Mouse (Mus musculus) kidney, embryonic 14.5 days (tissue): ENCODE results near the gene Prickle3. TPM values are rescaled to one million over a fixed set of nuclear protein-coding genes. Genes with fewer than 3 reads are reported as not detected.

ENCODE experiments used
- ATAC-seq: fragments of 200-750 bp; cut with Nextera tagmentation; 2 replicates; pipeline ENCODE4 v1.8.0; 2017; ENCODE audit warnings: moderate number of reproducible peaks, mild to moderate bottlenecking, moderate TSS enrichment, moderate library complexity; ENCODE audit not compliant: low FRiP score, low TSS enrichment
- H3K27ac ChIP-seq: fragments of 300-500 bp; sonication (generic); 2 replicates; pipeline ENCODE4 v1.5.1; 2014; ENCODE audit warnings: low read depth, mild to moderate bottlenecking, low read length, moderate library complexity, mixed read lengths
- H3K27me3 ChIP-seq: fragments of 300-500 bp; sonication (generic); 2 replicates; pipeline ENCODE4 v1.6.1; 2014; ENCODE audit warnings: mild to moderate bottlenecking, low read length; ENCODE audit not compliant: control insufficient read depth, insufficient read depth
- H3K36me3 ChIP-seq: fragments of 300-500 bp; sonication (generic); 2 replicates; pipeline ENCODE4 v1.6.1; 2014; ENCODE audit warnings: low read length, mixed read lengths; ENCODE audit not compliant: control insufficient read depth, insufficient read depth
- H3K4me1 ChIP-seq: fragments of 300-500 bp; sonication (generic); 2 replicates; pipeline ENCODE4 v1.6.1; 2014; ENCODE audit warnings: low read length, mixed read lengths; ENCODE audit not compliant: control insufficient read depth, insufficient read depth
- H3K4me2 ChIP-seq: fragments of 300-500 bp; sonication (generic); replicated peaks from 2 replicates; pipeline ENCODE4 v1.6.1; 2014; ENCODE audit warnings: low read depth, mild to moderate bottlenecking, low read length
- H3K4me3 ChIP-seq: fragments of 300-500 bp; sonication (generic); 2 replicates; pipeline ENCODE4 v1.5.1; 2014; ENCODE audit warnings: mild to moderate bottlenecking, low read length
- H3K9ac ChIP-seq: fragments of 300-500 bp; sonication (generic); 2 replicates; pipeline ENCODE4 v1.6.1; 2014; ENCODE audit warnings: low read depth, mild to moderate bottlenecking, low read length, moderate library complexity
- H3K9me3 ChIP-seq: fragments of 300-500 bp; sonication (generic); 2 replicates; pipeline ENCODE4 v1.6.1; 2016; ENCODE audit warnings: low read length; ENCODE audit not compliant: control insufficient read depth
- WGBS: fragments of 180-500 bp; shearing (Covaris S2); extraction: QIAGEN DNeasy Blood & Tissue Kit; methylation state at CpG from one replicate; pipeline ENCODE4 v1.1.7; 2014; 5-methylcytosine and 5-hydroxymethylcytosine counted together
- polyA plus RNA-seq: library from polyadenylated mRNA; unstranded; fragments of >200 nt; fragmentation: Nextera tagmentation; extraction: Ambion mirVana; gene quantifications from 2 replicates; pipeline ENCODE4 v1.2.1, GENCODE M21; 2014

The Prickle3 gene
- polyA plus RNA-seq, 1 experiment from 2014 or later, result 9.7 TPM

DNA sequence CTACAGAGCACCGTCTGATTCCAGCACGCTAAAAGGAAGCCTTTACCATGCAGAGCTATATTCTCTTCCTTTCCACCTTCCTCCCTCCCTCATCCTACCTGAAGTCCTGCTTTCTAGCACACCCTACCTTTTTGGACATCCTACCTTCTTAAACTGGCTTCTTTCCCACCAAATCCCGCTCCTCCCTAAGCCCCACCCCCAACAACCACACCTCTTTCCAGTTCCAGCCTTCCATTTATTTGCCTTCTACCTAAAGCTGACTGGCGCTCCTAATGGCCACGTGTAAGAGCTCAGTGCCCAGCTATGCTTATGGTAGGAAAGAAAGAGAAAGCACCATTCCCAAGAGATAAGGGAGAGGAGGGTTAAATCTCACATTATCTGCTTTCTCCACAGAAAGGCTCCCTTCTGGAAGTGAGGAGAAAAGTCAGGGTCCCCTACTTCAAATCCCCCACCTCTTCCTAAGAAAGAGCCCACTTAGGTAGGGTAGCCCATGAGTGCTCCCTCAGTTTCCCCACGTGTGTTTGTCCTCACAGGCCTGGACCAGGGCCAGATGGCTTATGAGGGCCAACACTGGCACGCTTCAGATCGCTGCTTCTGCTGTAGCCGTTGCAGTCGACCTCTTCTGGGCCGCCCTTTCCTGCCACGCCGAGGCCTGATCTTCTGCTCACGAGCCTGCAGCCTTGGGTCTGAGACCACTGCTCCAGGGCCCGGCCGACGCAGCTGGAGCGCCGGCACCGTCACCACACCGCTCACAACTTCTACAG lies 8.9 kb downstream of the Prickle3 start:
- ATAC-seq, result no peak
- no peaks in the 10 kb centered on the region for H3K9me3 ChIP-seq
- no peaks in the 10 kb centered on the region for H3K4me1 ChIP-seq
- no peak overlapping the region for H3K4me2 ChIP-seq
- no peak overlapping the region for H3K27ac ChIP-seq
- H3K4me3 ChIP-seq, result no peak overlapping the region
- H3K27me3 ChIP-seq, result no peaks in the 10 kb centered on the region
- 74% methylated on average over 21 of the region's 21 CpGs for WGBS
- H3K36me3 ChIP-seq, result peaks cover 13% of the 10 kb centered on the region; the same call in 1 of the 2 replicates
- no peak overlapping the region for H3K9ac ChIP-seq

DNA sequence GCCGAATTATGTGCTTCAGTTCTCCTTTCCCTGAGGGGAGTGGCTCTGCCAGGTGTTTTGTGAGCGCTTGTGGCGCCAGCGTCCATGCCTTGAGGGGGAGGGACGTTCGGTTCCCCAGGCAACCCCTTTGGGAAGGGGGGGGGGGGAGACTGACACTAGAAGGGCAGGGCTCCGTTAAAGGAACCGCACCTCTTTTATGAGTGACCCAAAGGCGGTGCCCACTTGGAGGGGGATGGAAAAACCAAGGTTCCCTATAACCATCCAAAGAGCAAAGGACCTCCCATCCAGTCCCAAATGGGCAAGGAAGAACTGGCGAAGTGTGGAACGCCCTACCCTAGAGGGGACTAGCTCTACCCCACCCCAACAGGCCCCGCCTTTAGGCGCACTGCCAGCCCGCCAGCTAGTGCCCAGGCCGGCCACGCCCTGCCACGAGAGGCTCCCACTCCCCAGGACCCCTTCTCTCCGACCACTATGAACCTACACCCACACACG lies 13.4 kb downstream of the Prickle3 start:
- H3K4me2 ChIP-seq, result peak overlapping the region; percentile 42
- H3K9me3 ChIP-seq, result no peaks in the 10 kb centered on the region
- H3K4me1 ChIP-seq, result 0 out of 2 replicates have a peak, but pooled peaks cover 3% of the 10 kb centered on the region
- H3K4me3 ChIP-seq, result peak overlapping the region; percentile 56
- peaks cover 9% of the 10 kb centered on the region; the same call in 1 of the 2 replicates for H3K36me3 ChIP-seq
- peak overlapping the region; percentile 73 for H3K27ac ChIP-seq
- 33% methylated on average over 19 of the region's 19 CpGs for WGBS
- H3K27me3 ChIP-seq, result no peaks in the 10 kb centered on the region
- peak overlapping the region; percentile 56 for H3K9ac ChIP-seq
- ATAC-seq, result peak; percentile 68

DNA sequence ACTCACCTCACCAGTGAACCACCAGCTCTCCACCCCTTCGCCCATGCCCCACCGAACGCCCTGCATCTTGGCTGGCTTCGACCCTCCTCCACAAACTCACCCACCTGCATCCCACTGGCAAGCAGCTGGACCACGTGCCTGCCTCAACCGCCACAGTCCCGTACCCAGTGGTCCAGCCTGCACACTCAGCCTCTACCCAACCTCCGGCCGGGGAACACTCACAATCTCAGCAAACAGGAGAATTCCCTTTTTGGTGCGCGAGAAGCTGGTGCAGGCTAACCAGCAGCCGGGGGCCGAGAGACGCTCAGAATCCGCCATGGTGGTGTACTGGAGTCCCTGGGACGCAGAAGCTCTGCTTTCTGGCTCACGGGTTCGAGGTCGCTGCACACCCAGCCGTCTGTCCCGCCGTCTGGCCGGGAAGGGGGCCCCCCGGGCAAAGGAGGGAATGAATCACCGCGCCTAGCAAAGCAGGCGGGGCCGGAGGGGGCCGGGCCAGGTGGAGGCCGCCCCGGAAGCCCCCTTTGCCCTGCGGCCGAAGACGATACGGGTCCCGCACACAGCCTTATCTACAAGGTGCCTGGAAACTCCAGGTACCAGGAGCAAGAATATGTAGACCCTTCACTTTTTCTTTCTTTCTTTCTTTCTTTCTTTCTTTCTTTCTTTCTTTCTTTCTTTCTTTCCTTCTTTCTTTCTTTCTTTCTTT lies 14.0 kb downstream of the Prickle3 start, which contains the start of gene Plp2:
Gene Plp2, minus strand, starts transcription at position 470 of the 703 bp plus-strand sequence.
- Histone ChIP-seq H3K27me3 (no peaks in the 10 kb centered on the region), H3K9me3 (no peaks in the 10 kb centered on the region), H3K9ac (peak within 1 kb of the TSS; percentile 56), H3K27ac (peak within 1 kb of the TSS; percentile 73), H3K4me2 (peak within 1 kb of the TSS; percentile 42), H3K4me1 (0 out of 2 replicates have a peak, but pooled peaks cover 3% of the 10 kb centered on the region), H3K36me3 (peaks cover 9% of the 10 kb centered on the region; the same call in 1 of the 2 replicates), H3K4me3 (peak within 1 kb of the TSS; percentile 56)
- 28% methylated on average over 36 of the region's 36 CpGs for WGBS
- ATAC-seq, result peak; percentile 59

DNA sequence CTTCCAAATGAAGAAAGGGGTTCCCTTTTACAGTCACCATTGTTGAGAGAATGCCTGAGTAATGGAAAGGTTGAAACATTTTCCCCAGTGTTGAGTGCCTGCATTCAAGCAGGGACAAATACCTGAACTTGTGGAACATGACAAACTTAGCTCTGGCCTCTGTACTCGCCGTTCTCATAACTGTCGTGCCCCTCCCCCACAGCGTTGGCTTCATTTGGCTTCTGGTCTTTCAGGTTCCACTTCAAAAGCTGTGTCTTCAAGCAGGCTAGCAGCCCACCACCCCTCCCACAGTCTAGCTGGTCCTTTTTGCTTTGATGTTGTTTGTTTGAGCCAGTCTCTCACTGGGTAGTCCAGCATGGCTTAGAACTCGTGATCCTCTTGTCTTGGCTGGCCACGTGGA lies 15.7 kb downstream of the Prickle3 start:
- ATAC-seq, result no peak
- WGBS, result 33% methylated on average over 6 of the region's 6 CpGs
- H3K36me3 ChIP-seq, result peaks cover 3% of the 10 kb centered on the region; the same call in 1 of the 2 replicates
- H3K4me1 ChIP-seq, result 0 out of 2 replicates have a peak, but pooled peaks cover 3% of the 10 kb centered on the region
- H3K9ac ChIP-seq, result no peak overlapping the region
- no peaks in the 10 kb centered on the region for H3K27me3 ChIP-seq
- no peak overlapping the region for H3K27ac ChIP-seq
- no peak overlapping the region for H3K4me2 ChIP-seq
- no peak overlapping the region for H3K4me3 ChIP-seq
- no peaks in the 10 kb centered on the region for H3K9me3 ChIP-seq

DNA sequence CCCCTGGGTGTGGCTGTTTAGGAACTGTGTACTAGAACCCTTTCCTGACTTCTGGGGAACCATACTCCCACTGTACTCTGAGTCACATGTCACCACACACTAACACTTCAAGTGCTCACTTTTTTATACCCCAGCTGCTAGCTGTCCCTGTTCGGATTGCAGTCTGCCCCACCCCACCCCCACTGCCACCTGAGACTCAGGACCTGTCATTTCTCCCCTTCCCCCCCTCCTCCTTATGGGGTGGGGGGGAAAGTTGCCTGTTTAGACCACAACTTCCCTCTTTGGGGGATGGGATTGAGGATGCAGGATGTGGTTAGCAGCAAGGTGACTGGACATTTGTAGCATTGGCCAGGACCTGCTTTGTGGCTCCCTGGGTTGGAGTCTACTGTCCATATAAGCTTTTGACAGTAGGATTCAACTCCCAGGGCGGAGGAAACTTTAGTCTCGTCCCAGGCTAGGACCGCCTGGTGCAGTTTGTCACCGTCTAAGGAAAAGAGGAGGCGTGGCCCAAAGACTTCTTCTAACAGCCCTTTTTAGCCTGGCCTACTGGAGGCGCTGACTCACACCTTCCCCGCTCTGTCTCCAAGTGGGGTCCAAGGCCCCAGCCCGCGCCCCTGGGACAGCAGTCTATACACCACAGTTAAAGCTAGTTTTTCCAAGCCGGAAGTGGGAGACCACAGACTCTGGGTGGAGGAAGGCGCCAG lies 16.7 kb downstream of the Prickle3 start:
- Histone ChIP-seq H3K27me3 (no peaks in the 10 kb centered on the region), H3K4me3 (peak overlapping the region; percentile 24; the same call in 1 of the 2 replicates), H3K36me3 (peaks cover 3% of the 10 kb centered on the region; the same call in 1 of the 2 replicates), H3K9ac (no peak overlapping the region), H3K4me1 (0 out of 2 replicates have a peak, but pooled peaks cover 3% of the 10 kb centered on the region), H3K4me2 (peak overlapping the region; percentile 41), H3K27ac (peak overlapping the region; percentile 74), H3K9me3 (no peaks in the 10 kb centered on the region)
- WGBS, result 30% methylated on average over 12 of the region's 12 CpGs
- peak; percentile 47 for ATAC-seq

DNA sequence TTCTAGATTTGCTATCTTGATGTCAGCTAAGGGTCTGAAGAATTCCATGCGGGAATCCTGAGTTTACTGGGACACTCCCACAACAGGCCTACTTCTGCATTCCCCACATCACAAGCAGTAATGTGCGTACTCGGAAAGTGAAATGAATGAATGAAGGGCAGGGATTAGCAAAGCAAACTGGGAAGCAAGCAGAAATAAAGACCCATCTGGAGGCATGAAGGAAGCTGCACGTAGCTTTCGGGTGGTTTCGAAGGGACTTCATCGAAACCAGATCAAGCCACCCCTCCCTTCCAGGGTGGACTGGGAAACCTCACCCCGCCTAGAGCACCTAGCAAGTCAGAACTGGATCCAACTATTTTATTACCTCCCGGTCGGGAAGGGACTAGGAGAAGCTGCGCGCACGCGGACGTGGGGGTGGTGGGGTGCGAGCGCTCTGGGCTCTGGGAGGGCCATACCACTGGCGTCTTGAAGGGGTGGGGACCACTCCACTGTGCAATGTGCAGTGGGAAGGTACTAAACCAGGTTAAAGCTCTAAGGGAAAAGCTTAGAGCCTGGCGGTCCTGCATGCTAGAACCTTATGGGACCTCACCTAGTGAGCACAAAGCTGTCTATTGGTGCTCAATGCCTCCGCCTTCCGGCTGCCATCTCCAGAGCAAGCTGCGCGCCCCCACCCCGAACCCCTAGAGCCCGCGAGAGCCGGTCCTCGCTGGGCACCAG lies 17.4 kb downstream of the Prickle3 start:
- Histone ChIP-seq H3K27ac (peak overlapping the region; percentile 74), H3K9ac (peak overlapping the region; percentile 42; the same call in 1 of the 2 replicates), H3K9me3 (no peaks in the 10 kb centered on the region), H3K4me1 (0 out of 2 replicates have a peak, but pooled peaks cover 3% of the 10 kb centered on the region), H3K36me3 (no peaks in the 10 kb centered on the region), H3K4me3 (peak overlapping the region; percentile 24), H3K27me3 (no peaks in the 10 kb centered on the region), H3K4me2 (peak overlapping the region; percentile 41)
- 41% methylated on average over 28 of the region's 28 CpGs for WGBS
- ATAC-seq, result peak; percentile 43

DNA sequence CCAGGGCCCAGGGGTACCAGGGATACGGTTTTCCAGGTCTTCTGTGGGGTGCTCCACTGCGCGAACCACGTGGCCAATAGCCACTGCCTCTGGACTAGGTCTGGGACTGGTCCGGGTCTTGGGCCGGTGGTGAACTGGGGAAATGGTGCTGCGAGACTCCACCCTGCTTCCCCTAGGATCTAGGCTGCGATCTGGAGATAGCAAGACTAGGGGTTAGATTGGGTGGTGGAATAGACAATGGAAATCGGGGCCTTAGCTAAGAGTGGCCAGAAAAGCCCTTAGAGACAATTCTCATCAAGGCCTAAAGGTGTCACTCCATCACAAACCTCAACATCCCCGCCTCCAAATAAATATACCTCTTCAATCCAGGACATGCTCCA lies 17.9 kb downstream of the Prickle3 start:
- peak overlapping the region; percentile 74; the same call in 1 of the 2 replicates for H3K27ac ChIP-seq
- H3K4me2 ChIP-seq, result peak overlapping the region; percentile 41
- H3K9ac ChIP-seq, result peak overlapping the region; percentile 42; the same call in 1 of the 2 replicates
- H3K27me3 ChIP-seq, result no peaks in the 10 kb centered on the region
- no peak; the same call in 1 of the 2 replicates for ATAC-seq
- 41% methylated on average over 10 of the region's 10 CpGs for WGBS
- no peaks in the 10 kb centered on the region for H3K9me3 ChIP-seq
- H3K36me3 ChIP-seq, result no peaks in the 10 kb centered on the region
- 0 out of 2 replicates have a peak, but pooled peaks cover 3% of the 10 kb centered on the region for H3K4me1 ChIP-seq
- H3K4me3 ChIP-seq, result peak overlapping the region; percentile 24

DNA sequence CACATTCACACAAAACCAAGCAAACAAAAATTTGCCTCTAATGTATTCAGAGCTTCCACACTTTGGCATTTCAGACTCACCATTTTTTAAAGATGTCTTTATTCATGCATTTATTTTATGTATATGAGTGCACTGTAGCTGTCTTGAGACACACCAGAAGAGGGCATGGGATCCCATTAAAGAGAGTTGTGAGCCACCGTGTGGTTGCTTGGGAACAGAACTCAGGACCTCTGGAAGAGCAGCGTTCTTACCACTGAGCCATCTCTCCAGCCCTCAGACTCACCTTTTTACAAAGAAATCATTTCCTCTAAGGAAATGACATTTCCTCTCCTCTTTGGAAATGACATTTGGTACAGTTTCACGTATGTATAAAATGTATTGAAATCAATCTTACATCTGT lies 21.9 kb downstream of the Prickle3 start:
- H3K36me3 ChIP-seq, result no peaks in the 10 kb centered on the region
- no peak overlapping the region for H3K4me2 ChIP-seq
- 63% methylated on average over 3 of the region's 3 CpGs for WGBS
- no peak overlapping the region for H3K4me3 ChIP-seq
- no peak overlapping the region for H3K27ac ChIP-seq
- no peak overlapping the region for H3K9ac ChIP-seq
- H3K27me3 ChIP-seq, result no peaks in the 10 kb centered on the region
- H3K4me1 ChIP-seq, result no peaks in the 10 kb centered on the region
- ATAC-seq, result no peak
- no peaks in the 10 kb centered on the region for H3K9me3 ChIP-seq
